Mouse (Mus musculus): Measurements from ENCODE around the gene Itsn2.
"Not testable (repeated sequence)": the region's sequence is repeated elsewhere in the genome, so short reads cannot be mapped to it uniquely, and the experiment has no call there.

Gene Itsn2

DNA sequence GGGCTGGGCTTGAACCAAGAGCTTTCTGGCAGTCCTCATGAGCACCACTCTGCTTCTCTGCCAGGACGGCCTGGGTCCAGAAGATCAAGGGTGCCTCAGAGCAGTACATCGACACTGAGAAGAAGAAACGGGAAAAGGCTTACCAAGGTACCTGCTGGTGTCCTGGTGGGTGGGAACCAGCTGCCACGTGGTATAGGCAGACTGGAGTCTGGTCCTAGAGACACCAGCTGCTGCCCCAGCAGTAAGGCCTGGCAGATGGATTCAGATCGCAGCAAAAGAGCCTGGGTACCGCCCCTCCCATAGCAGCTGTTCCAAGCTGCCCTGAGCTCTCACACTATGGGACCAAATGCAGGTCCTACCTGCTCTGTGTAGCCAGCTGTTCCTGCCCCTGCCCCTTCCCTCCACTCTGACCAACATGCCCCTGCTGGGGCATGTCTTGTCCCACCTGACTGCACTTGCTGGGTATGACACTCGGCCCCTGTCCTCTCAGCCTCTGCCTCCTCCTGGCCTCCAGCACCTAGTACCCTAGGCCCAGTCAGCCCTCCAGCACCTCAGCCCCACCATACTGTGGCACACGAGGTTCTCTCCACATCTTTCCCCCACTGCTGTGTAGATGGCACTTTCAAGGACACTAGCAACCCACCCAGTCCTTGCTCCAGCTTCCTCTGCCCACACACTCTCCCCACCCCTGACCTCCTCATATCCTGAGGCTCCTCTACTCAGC, 116.6 kb downstream of the Itsn2 start:
- no peak for DNase-seq (ENCODE audit: low spot score in 2 of 2)

DNA sequence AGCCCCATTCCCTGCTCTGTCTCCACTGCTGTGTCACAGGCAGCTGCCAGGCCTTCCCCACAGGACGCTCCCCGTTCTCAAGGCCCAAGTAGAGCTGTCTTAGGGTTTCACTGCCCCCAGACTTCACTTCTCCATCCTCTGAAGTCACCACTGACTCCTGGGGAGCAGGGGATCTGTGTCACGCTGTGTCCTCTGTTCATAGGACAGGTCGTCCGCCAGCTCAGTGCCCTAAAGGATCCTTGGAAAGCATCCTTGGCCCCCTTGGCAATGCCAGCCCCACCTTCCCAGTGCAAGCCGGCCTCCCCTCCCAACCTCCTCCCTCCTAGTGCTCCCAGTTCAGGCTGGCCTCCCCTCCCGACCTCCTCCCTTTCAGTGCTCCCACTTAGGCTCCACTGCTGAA, 117.5 kb downstream of the Itsn2 start:
- DNase-seq (ENCODE audit: low spot score in 2 of 2) = no peak

DNA sequence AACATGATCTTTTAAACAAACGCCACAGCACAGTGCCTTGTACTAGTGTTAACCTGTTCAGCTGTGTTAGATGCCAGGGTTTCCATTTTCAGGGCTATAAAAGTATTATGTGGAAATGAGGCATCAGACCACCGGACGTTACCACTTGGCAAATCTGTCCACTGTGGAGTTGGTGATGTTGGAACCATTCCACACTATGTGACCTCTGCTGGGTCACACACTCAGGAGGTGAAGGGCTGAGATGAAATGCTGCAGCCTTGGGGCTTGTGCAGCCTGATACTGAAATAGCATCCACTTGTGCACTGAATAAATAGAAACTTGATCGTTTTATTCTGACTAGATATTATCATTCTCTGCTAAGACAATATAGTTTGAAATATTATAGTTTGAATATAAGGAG, 120.9 kb downstream of the Itsn2 start:
- DNase-seq (ENCODE audit: low spot score in 2 of 2) = no peak

DNA sequence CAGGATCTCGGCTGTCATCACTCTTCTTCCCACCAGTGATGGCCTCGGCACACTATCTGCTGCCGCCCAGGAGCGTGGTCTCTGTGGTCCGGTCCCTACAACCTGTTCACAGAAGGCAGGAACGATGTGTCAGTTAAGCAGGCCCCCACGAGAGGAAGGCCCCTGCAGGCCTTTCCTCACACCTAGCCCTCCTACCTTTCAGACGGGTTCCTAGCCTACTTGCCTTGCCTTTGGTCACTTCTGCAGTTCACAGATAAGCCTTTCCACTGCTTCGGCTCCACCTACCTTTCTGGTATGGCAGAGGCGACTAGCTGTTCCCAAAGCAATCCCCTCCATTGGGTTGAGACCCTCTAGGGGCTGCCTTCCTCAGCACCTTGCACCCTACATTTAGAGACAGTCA, 123.2 kb downstream of the Itsn2 start:
- no peak for DNase-seq (ENCODE audit: low spot score in 2 of 2)

DNA sequence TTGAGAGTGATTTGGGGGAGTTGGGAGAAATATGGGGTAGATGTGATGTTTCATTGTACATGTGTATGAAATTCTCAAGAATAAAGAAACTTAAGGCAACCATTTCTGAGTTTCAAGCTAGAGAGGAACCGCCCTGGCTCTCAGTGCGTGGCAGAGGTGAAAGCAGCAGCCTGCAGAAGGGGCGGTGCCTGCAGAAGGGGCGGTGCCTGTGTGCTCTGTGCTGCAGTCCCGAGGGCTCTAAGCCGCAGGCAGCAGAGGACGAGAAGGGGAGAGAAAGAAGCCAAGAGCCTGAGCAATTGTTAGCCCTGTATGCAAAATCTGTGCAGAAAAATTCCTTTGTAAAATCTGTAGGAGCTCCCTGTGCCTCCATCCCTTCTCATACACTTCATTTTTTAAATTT, 125.0 kb downstream of the Itsn2 start:
- DNase-seq (ENCODE audit: low spot score in 2 of 2) = no peak

DNA sequence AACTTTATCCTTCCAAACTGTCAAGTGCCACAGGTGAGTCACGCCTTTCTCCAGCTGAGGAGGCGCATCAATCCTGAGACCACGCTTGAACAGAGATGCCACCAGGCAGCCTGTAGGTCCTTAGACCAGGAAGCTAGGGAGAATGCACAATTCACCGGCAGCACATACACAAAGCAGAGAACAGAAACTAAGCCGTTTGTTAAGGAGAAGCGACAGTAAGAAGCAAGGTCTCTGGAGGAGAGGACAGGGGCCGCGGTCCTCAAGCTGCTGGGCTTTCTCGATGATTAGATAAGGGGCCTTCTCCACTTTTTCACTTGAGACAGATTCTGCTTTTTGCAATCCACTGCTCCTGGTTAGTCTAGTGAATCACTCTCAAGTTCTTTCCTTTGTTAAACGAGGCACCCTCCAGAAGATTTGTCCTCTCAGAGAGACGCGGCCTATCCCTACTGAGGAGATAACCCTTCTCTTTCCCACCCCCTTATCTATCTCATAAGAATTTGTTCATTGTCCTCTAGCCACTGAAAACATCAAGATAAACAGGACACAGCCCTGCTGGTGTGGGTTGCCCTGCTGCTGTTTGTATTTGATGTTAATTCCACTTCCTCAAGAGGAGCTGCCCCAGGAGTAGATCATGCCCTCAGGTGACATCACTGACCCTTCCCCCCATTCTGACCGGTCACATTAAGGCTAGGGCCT, 126.8 kb downstream of the Itsn2 start:
- no peak for DNase-seq (ENCODE audit: low spot score in 2 of 2)

DNA sequence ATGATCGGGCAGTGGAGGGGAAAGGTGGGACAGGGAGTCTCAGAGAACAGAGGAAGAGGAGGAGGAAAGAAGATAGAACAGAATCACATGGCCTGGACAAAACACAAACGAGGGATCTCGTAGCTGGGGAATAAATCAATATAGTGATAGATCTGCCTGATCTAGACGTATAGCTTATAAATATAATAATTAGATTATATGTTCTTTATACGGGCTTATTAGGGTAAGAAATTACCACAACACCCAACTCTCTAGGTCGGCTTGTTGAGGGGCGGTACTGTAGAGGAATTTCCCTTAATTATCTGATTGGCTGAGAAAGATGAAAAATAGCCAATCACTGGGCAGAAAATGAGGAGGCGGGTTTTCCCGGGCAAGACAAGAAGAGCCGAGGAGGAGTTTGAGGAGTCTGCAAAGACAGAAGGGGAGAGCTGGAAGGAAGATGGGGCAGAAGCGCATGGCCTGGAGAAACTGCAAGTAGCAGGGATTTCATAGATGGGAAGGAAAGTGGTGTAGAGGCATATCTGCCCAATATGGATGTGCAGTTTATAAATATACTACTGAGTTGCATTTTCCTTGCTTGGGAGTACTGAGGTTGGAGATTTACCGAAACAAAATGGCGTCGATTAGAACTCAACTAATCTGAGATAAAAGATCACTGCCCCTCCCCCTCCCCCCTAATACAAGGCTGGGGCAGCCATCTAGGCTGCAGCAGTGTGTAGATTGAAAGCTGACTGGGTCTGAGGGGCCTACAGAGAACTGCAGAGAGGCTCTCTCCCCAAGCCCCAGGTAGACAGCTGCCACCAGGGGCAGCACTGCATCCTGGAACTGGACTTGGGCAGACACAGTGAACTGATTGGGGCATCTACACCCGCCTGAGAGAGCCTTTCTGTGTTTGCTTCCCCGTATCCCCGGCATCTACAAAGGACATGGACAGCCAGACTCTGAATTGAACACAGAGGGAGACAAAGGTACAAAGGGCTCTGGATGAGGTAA, 127.6 kb downstream of the Itsn2 start:
- no peak for DNase-seq (ENCODE audit: low spot score in 2 of 2)

DNA sequence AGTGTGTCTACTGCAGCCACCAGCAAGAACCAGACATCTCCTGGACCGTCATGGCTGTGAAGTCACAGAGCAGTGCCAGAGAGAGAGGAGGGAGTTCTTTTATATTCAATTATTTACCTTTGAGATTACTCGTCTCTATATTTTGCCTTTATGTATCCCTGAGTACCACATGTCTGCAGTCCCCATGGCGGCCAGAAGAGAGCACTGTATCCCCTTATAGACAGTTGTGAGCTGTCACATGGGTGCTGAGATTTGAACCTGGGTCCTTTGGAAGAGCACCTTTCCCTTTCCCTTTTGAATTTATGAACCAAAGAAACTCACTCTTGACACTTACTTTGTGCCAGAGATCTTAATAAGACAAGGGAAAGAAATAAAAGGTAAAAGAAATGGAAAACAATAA, 136.7 kb downstream of the Itsn2 start:
- DNase-seq (ENCODE audit: low spot score in 2 of 2) = no peak

DNA sequence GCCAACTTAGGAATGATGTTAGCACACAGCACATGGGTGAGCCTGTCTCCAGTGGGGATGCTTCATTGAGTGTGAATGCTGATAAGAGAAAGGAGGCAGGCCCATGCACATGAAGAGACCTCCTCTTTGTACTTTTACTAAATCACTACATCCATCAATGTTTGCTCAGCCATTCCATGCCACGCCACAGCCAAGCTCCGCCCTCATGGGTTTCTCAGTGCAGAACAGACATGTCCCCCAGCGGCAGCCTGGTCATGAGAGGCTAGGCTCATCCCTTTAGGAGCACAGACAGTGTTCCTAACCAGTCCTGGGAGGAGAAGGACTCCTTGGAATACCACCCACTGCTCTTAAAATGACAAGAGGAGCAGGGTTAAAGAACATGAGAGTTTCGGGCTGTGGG, 139.2 kb downstream of the Itsn2 start:
- no peak for DNase-seq (ENCODE audit: low spot score in 2 of 2)

DNA sequence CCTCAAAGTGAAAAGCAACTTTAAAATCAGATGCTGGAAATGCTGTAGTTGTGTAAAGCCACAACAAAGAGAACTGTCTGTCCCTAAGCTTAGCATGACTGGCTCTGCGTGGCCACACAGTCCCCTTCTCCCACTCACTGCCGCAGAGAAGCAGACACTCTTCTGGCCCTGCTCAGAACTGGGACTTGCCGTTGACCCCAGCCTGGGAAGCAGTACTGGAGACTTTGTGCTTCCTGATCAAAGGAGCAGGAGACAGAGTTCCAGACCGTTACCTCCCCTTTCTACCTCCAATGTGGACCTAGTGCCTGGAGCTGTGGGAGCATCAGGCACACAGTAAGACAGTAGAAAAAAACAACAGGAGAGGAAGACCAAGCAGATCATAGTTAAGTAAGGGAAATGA, 139.9 kb downstream of the Itsn2 start:
- no peak for DNase-seq (ENCODE audit: low spot score in 2 of 2)

DNA sequence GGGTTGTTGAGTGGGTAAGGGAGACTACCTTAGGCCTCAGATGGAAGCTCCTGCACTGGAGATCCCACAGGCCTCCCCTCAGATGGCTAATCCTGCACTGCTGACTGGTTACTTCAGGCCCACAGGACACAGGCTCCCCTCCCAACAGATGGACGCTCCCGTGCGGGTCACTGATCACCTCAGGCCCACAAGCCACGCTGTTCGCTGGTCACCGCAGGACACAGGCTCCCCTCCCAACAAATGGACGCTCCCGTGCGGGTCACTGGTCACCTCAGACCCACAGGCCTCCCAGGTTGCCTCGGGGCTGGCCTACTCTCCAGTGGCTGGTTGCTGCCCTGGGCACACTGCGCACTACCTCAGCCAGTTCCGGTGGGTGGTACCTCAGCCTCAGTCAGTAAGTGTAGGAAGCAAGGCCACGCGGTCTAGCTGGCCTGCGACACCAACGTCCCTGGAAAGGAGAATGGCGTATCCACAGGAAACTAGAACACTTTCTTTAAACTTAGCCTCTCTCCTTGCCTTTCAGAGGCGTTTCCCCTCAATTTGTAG, 145.7 kb downstream of the Itsn2 start, which contains the start of gene Fam228a:
Gene Fam228a, minus strand, starts transcription at position 400 of the 546 bp plus-strand sequence.
- DNase-seq (ENCODE audit: low spot score in 2 of 2) = no peak

DNA sequence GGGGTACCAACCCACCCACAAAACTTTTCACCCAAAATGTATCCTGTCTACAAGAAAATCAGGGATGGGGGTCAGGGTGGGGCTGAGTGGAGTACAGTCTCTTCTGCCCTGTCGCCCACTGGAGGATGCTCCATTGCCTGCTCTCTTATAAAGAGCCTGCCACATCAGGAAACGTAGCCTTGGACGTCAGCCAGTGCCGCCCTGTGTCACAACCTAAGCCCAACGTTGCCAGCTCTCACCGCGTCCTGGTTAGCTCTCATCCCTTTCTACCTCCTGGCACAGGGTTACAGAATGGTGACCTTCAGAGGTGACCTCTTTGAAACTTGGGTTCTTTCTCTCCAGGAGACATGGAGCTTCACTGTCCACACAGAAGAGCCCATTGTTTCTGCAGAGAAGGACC, 148.4 kb downstream of the Itsn2 start:
- no peak for DNase-seq (ENCODE audit: low spot score in 2 of 2)

DNA sequence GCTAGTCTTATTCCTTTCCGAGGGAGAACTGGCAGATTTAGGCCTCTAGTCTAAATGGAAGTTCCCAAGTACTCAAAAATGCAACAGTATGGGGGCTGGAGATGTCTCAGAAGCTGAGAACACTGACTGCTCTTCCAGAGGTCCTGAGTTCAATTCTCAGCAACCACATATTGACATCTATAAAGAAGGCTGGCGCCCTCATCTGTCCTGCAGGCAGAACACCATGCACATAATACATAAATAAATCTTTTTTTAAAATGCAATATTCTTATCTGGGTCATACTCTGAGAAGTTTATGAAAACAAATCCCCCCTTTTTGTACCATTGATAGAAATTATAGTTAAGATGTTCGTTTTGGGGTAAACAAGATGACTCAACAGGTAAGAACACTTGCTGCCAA, 149.7 kb downstream of the Itsn2 start:
- DNase-seq (ENCODE audit: low spot score in 2 of 2) = no peak

DNA sequence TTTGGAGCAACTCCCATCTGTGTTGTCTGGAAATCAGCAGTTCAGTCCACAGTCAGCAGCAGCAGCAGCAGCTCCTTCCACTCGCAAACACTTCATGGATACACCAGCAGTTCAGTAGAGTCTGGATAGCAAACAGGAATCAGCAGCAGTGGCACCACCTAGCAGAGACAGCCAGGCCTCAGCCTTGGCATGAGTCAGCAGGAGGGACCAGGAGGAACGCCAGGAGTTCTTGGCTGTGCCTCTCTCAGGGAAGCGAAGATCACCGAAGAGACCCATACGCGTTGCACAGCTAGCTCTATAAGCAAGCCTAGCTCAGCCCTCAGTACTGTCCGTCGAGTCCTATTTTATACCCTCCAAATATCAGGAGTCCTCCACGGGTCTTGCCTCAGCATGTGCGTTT, 152.0 kb downstream of the Itsn2 start:
- peak in 1 of 2 experiments; percentile 35 for DNase-seq (ENCODE audit: low spot score in 2 of 2)

DNA sequence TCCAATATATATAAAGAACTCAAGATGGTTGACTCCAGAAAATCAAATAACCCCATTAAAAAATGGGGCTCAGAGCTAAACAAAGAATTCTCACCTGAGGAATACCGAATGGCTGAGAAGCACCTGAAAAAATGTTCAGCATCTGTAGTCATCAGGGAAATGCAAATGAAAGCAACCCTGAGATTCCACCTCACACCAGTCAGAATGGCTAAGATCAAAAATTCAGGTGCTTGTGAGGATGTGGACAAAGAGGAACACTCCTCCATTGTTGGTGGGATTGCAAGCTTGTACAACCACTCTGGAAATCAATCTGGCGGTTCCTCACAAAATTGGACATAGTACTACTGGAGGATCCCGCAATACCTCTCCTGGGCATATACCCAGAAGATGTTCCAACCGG, 162.0 kb downstream of the Itsn2 start:
- not testable (repeated sequence) for DNase-seq (ENCODE audit: low spot score in 2 of 2)

DNA sequence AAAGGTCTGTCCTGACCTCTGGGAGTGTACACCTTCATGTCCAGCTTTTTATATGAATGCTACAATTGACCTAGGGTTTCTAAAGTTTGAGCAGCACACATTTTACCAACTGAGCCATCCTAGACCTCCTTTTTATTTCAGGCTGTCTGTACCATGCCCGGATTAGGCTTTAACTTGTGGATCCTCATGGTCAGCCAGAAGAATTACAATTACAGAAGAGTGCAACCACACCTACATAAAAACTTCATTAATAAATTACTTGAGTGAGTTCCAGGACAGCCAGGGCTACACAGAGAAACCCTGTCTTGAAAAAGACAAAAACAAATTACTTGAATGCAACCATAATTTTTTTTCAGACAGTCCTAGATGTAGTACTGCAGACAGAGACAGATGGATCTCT, 164.6 kb downstream of the Itsn2 start:
- DNase-seq (ENCODE audit: low spot score in 2 of 2) = no peak

Measured in left cerebral cortex, adult 9 months (tissue).